Mouse (Mus musculus) small intestine, adult 2 months (tissue): ENCODE measurements at regions not wholly inside any gene's neighbourhood (a gene's known extent, or its start where the extent isn't known, plus 50 kb on each side); places are given as distances from the start of the nearest gene placed in this dataset.

Experiments used
- CTCF ChIP-seq: fragments of 200-500 bp; IDR thresholded peaks from 2 replicates; pipeline ENCODE4 v1.5.1; 2012; ENCODE audit warnings: low read depth, mild to moderate bottlenecking, control low read depth, inconsistent platforms, low read length, moderate library complexity, mixed read lengths; ENCODE audit not compliant: insufficient replicate concordance, insufficient read length; ENCODE audit errors: extremely low read depth
- POLR2A ChIP-seq: fragments of 200-500 bp; IDR thresholded peaks from 2 replicates; pipeline ENCODE4 v1.6.1; 2012; ENCODE audit warnings: low read depth, mild to moderate bottlenecking, control low read depth, inconsistent platforms, low read length, moderate library complexity

GRCm38 (mm10) chr9:113258556-113258955 is 449.5 kb downstream of the Pdcd6ip start:
- TF ChIP-seq POLR2A (no peak), CTCF (no peak)
